Mouse (Mus musculus) erythroid progenitor cell, adult 5-6 weeks (primary cell): ENCODE results near the gene Mien1. TPM values are rescaled to one million over a fixed set of nuclear protein-coding genes. Genes with fewer than 3 reads are reported as not detected.
A peak's percentile ranks its signal among the peaks of the same experiment; 100 is the strongest.

Source experiments
- ATAC-seq: replicated peaks from 2 replicates; pipeline ENCODE4 v1.8.0; 2016; ENCODE audit warnings: moderate number of reproducible peaks, mild to moderate bottlenecking, moderate TSS enrichment, inconsistent platforms; ENCODE audit not compliant: poor library complexity, low FRiP score, severe bottlenecking
- total RNA-seq, 2 experiments: library from RNA; stranded (forward) in 1 of 2; stranded (reverse) in 1 of 2; fragments of 150-400 nt in 1 of 2; fragments of 186-747, 209-891 nt in 1 of 2; gene quantifications; 2 replicates each; pipeline versions ENCODE4 v1.2.3 to v1.2.4; 2015 to 2017; ENCODE audit warnings: low replicate concordance in 2 of 2

Mien1 gene
- total RNA-seq, 2 experiments from 2014 or later: 6.3 to 8.8 TPM

DNA sequence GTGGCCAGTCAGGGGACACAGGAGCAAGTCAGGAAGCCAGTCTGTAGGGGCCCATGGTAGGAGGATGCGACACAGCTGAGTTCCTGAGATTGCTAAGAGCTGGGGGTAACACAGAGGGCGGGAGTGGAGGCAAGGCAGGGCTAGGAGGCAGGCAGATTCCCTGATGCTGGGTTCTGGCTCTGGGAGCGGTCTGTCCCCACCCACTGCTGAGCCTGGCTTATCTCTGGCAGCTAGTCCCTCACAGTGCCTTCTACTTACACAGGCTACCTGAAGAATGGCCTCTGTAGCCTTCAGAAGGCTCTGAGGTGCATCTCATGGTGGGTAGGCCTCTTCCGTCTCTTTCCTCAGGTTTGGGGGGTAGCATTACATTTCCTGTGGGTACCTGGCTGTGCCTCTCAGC, 46.1 kb downstream of the Mien1 start:
- ATAC-seq: peak; percentile 87

GRCm38 (mm10) chr11:98392034-98392433, 46.8 kb downstream of the Mien1 start:
- ATAC-seq: no peak

GRCm38 (mm10) chr11:98390141-98390540, 48.6 kb downstream of the Mien1 start:
- ATAC-seq: no peak

DNA sequence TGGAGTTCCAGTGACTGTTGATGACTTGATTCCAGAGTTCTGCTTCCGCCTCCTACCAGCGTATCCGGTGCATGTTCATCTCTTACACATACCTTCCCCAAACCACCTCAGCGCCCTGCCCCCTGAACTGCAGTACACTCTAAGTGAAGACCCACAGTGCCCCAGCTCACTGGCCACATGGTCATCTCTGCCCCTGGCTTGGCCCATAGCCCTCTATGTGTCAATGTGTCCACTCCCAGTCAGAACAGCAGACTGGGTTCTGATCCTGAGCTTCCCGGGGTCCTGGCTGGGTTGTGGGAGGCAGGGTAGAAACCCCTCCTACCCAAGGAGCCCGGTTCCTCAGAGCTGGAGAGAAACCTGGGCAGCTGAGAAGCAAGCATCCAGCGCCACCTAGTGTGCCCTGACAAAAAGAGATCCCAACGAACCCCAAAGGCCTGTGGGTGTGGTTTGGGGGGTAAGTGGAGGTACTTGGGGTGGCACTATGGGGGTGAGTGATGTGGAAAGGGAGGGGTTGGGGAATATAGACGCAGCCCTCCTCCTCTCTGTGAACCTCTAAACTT, 49.5 kb downstream of the Mien1 start:
- no peak for ATAC-seq

DNA sequence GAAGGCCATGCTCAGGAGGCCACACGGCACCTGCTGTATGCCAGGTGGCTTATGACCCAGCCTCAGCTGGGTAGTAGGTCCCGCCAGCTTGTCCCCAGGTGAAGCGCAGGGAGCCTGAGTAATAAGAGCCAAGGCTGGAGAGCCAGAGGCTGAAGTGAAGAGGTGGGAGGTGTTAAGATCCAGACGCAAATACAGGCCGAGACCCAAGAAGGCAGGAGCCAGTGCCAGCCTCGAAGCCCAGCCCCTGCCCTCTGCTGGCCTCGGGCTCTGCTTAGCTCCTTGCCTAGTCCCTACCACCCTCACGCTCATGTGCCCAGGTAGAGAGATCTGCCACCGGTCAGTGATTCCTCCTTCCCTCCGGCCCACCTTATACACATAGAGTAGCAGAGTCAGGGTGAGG, 50.5 kb downstream of the Mien1 start:
- no peak for ATAC-seq

Other genes with a start within 250 kb of the Mien1 start
- 46.9 and 62.9 TPM in 2 replicates for gene Med1, start 245.7 kb downstream of the Mien1 start, total RNA-seq (2015; ENCODE audit: low replicate concordance)
- gene Med1, start 245.7 kb downstream of the Mien1 start, total RNA-seq (2017; ENCODE audit: low replicate concordance): 29.0 and 35.2 TPM in 2 replicates
- gene Cdk12, start 235.9 kb downstream of the Mien1 start, total RNA-seq (2015; ENCODE audit: low replicate concordance): 58.0 and 63.3 TPM in 2 replicates
- gene Cdk12, start 235.9 kb downstream of the Mien1 start, total RNA-seq (2017; ENCODE audit: low replicate concordance): 61.8 and 66.0 TPM in 2 replicates
- gene Neurod2, start 109.3 kb downstream of the Mien1 start, total RNA-seq (2015; ENCODE audit: low replicate concordance): not detected in 2 replicates
- not detected in 2 replicates for gene Neurod2, start 109.3 kb downstream of the Mien1 start, total RNA-seq (2017; ENCODE audit: low replicate concordance)
- gene Ppp1r1b, start 90.6 kb downstream of the Mien1 start, total RNA-seq (2015; ENCODE audit: low replicate concordance): not detected in 2 replicates
- gene Ppp1r1b, start 90.6 kb downstream of the Mien1 start, total RNA-seq (2017; ENCODE audit: low replicate concordance): not detected in 2 replicates
- 4.6 and 8.3 TPM in 2 replicates for gene Stard3, start 80.6 kb downstream of the Mien1 start, total RNA-seq (2015; ENCODE audit: low replicate concordance)
- gene Stard3, start 80.6 kb downstream of the Mien1 start, total RNA-seq (2017; ENCODE audit: low replicate concordance): 5.6 and 7.6 TPM in 2 replicates
- gene Tcap, start 55.2 kb downstream of the Mien1 start, total RNA-seq (2015; ENCODE audit: low replicate concordance): not detected in 2 replicates
- not detected in 2 replicates for gene Tcap, start 55.2 kb downstream of the Mien1 start, total RNA-seq (2017; ENCODE audit: low replicate concordance)
- not detected in 2 replicates for gene Pnmt, start 52.5 kb downstream of the Mien1 start, total RNA-seq (2015; ENCODE audit: low replicate concordance)
- not detected in 2 replicates for gene Pnmt, start 52.5 kb downstream of the Mien1 start, total RNA-seq (2017; ENCODE audit: low replicate concordance)
- 2.2 and 3.4 TPM in 2 replicates for gene Pgap3, start 38.5 kb downstream of the Mien1 start, total RNA-seq (2015; ENCODE audit: low replicate concordance)
- 1.3 and 2.4 TPM in 2 replicates for gene Pgap3, start 38.5 kb downstream of the Mien1 start, total RNA-seq (2017; ENCODE audit: low replicate concordance)
- gene Erbb2, start 26.5 kb downstream of the Mien1 start, total RNA-seq (2015; ENCODE audit: low replicate concordance): not detected in 2 replicates
- gene Erbb2, start 26.5 kb downstream of the Mien1 start, total RNA-seq (2017; ENCODE audit: low replicate concordance): 0.39 TPM in 1 of 2 replicates, not detected in the other
- 2.5 and 4.2 TPM in 2 replicates for gene Grb7, start 7.4 kb upstream of the Mien1 start, total RNA-seq (2015; ENCODE audit: low replicate concordance)
- gene Grb7, start 7.4 kb upstream of the Mien1 start, total RNA-seq (2017; ENCODE audit: low replicate concordance): 0.61 TPM in 1 of 2 replicates, not detected in the other
- 19.5 and 21.0 TPM in 2 replicates for gene Ikzf3, start 107.0 kb upstream of the Mien1 start, total RNA-seq (2015; ENCODE audit: low replicate concordance)
- gene Ikzf3, start 107.0 kb upstream of the Mien1 start, total RNA-seq (2017; ENCODE audit: low replicate concordance): 5.4 and 6.7 TPM in 2 replicates
- gene Zpbp2, start 112.1 kb upstream of the Mien1 start, total RNA-seq (2015; ENCODE audit: low replicate concordance): 7.5 and 8.3 TPM in 2 replicates
- 3.1 and 13.2 TPM in 2 replicates for gene Zpbp2, start 112.1 kb upstream of the Mien1 start, total RNA-seq (2017; ENCODE audit: low replicate concordance)
- gene Ormdl3, start 148.4 kb upstream of the Mien1 start, total RNA-seq (2015; ENCODE audit: low replicate concordance): 54.5 and 58.4 TPM in 2 replicates
- gene Ormdl3, start 148.4 kb upstream of the Mien1 start, total RNA-seq (2017; ENCODE audit: low replicate concordance): 68.6 and 79.1 TPM in 2 replicates
- not detected in 2 replicates for gene Lrrc3c, start 159.3 kb upstream of the Mien1 start, total RNA-seq (2015; ENCODE audit: low replicate concordance)
- not detected in 2 replicates for gene Lrrc3c, start 159.3 kb upstream of the Mien1 start, total RNA-seq (2017; ENCODE audit: low replicate concordance)
- gene Gm12355, start 186.7 kb upstream of the Mien1 start, total RNA-seq (2015; ENCODE audit: low replicate concordance): 5.4 TPM in 1 of 2 replicates, not detected in the other
- 1.1 and 3.9 TPM in 2 replicates for gene Gm12355, start 186.7 kb upstream of the Mien1 start, total RNA-seq (2017; ENCODE audit: low replicate concordance)
- gene Gsdma3, start 187.4 kb upstream of the Mien1 start, total RNA-seq (2015; ENCODE audit: low replicate concordance): not detected in 2 replicates
- gene Gsdma3, start 187.4 kb upstream of the Mien1 start, total RNA-seq (2017; ENCODE audit: low replicate concordance): not detected in 2 replicates
- gene Gsdma2, start 207.8 kb upstream of the Mien1 start, total RNA-seq (2015; ENCODE audit: low replicate concordance): not detected in 2 replicates
- gene Gsdma2, start 207.8 kb upstream of the Mien1 start, total RNA-seq (2017; ENCODE audit: low replicate concordance): not detected in 2 replicates
- gene Gsdma, start 225.4 kb upstream of the Mien1 start, total RNA-seq (2015; ENCODE audit: low replicate concordance): not detected in 2 replicates
- not detected in 2 replicates for gene Gsdma, start 225.4 kb upstream of the Mien1 start, total RNA-seq (2017; ENCODE audit: low replicate concordance)
- 28.1 and 30.3 TPM in 2 replicates for gene Psmd3, start 243.6 kb upstream of the Mien1 start, total RNA-seq (2015; ENCODE audit: low replicate concordance)
- 23.6 and 30.7 TPM in 2 replicates for gene Psmd3, start 243.6 kb upstream of the Mien1 start, total RNA-seq (2017; ENCODE audit: low replicate concordance)